Mouse (Mus musculus) liver, adult 2 months (tissue): ENCODE data around the gene Vps50.

Experiments
- CTCF ChIP-seq: fragments of 200-500 bp; IDR thresholded peaks from 2 replicates; pipeline ENCODE4 v1.5.1; 2011; ENCODE audit warnings: low read depth, low read length, control low read depth
- POLR2A ChIP-seq: fragments of 200-500 bp; IDR thresholded peaks from 2 replicates; pipeline ENCODE4 v1.6.1; 2011; ENCODE audit warnings: low read length, control low read depth; ENCODE audit not compliant: insufficient read depth; ENCODE audit errors: extremely low read depth

DNA sequence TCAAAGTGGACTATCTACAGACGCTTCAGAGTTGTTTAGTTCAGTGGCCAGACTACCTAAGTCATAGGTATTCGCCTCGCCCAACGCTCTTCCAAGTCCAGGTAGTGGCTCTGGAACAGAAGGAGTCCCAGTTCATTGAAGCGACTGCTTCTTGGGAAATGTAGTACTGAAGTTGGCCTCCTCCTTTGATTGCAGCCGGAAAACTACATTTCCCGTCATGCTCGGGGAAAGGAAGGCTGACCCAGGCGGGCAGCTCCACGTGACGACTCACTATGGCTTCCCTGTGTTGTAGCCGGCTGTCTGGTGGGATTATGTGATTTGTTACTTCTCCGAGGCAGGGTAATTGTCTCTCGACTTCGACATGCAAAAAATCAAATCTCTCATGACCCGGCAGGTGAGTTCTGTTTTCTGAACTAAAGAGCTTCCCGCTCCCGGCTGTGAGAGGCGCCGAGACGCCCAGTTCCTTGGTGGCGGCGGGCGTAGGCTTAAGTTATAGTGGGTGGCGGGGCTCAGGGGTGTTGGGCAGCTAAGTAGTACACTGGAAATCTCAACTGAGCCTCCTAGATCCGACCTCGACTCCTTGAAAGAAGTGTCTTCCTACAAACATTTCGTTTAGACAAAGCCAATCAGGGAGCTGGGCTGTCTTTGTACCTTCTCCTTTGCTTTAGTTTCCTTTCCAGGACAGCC is at the start of gene Vps50, which contains the start of gene Hepacam2:
- no peak for TF ChIP-seq CTCF
- TF ChIP-seq POLR2A = no peak
